Mouse (Mus musculus): Measurements from ENCODE around the gene Cd300ld. TPM values are rescaled to one million over a fixed set of nuclear protein-coding genes. Genes with fewer than 3 reads are reported as not detected.

Gene Cd300ld
- polyA plus RNA-seq, 1 experiment from 2014 or later: 0.26 TPM

DNA sequence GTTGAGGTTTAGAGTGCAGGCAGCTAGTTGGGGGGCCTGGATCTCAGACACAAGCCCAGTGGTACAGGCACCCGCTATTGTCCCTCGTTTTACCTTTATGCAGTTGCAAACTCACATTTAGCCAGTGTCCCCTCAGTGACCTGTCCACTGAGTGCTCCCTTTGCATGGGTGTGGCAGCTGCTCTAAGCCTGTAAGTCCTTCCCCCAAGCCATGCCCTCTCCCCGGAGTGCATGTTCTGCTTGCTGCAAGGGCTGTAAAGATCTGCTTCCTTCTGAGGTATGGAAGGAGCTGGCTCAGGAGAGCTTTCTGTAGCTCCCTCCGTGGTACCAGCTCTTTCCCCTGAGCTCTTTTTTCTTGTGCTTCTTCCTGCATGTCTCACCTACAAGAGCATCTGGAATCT, 56.1 kb downstream of the Cd300ld start:
- Histone ChIP-seq H3K4me3 (replicated peaks) (no peak overlapping the region), H3K4me2 (no peak overlapping the region), H3K9ac (no peak overlapping the region), H3K27ac (no peak overlapping the region), H3K36me3 (no peaks in the 10 kb centered on the region), H3K4me1 (no peaks in the 10 kb centered on the region), H3K27me3 (no peaks in the 10 kb centered on the region), H3K9me3 (replicated peaks) (no peaks in the 10 kb centered on the region)
- no peak for ATAC-seq (replicated peaks; ENCODE audit: low FRiP score)
- WGBS: 74% methylated on average over 4 of the region's 4 CpGs

Other genes starting within 250 kb of the Cd300ld start
- gene Kif19a, start 224.5 kb downstream of the Cd300ld start, polyA plus RNA-seq (2015; fragmentation: Nextera tagmentation; extraction: Ambion mirVana): 0.09 TPM in 2 replicates
- gene Btbd17, start 194.0 kb downstream of the Cd300ld start, polyA plus RNA-seq (2015; fragmentation: Nextera tagmentation; extraction: Ambion mirVana): 1.0 and 1.5 TPM in 2 replicates
- gene Gpr142, start 191.0 kb downstream of the Cd300ld start, polyA plus RNA-seq (2015; fragmentation: Nextera tagmentation; extraction: Ambion mirVana): 0.14 TPM in 1 of 2 replicates, not detected in the other
- 119 TPM in 2 replicates for gene Gprc5c, start 138.8 kb downstream of the Cd300ld start, polyA plus RNA-seq (2015; fragmentation: Nextera tagmentation; extraction: Ambion mirVana)
- 1.7 and 1.8 TPM in 2 replicates for gene Cd300a, start 99.9 kb downstream of the Cd300ld start, polyA plus RNA-seq (2015; fragmentation: Nextera tagmentation; extraction: Ambion mirVana)
- 0.25 and 0.31 TPM in 2 replicates for gene Cd300lb, start 55.5 kb downstream of the Cd300ld start, polyA plus RNA-seq (2015; fragmentation: Nextera tagmentation; extraction: Ambion mirVana)
- not detected in 2 replicates for gene Cd300c, start 20.8 kb downstream of the Cd300ld start, polyA plus RNA-seq (2015; fragmentation: Nextera tagmentation; extraction: Ambion mirVana)
- gene Cd300c2, start 12.0 kb upstream of the Cd300ld start, polyA plus RNA-seq (2015; fragmentation: Nextera tagmentation; extraction: Ambion mirVana): 2.0 and 2.7 TPM in 2 replicates
- gene Cd300ld2, start 26.3 kb upstream of the Cd300ld start, polyA plus RNA-seq (2015; fragmentation: Nextera tagmentation; extraction: Ambion mirVana): not detected in 2 replicates
- not detected in 2 replicates for gene Cd300ld4, start 37.1 kb upstream of the Cd300ld start, polyA plus RNA-seq (2015; fragmentation: Nextera tagmentation; extraction: Ambion mirVana)
- gene Cd300ld5, start 47.8 kb upstream of the Cd300ld start, polyA plus RNA-seq (2015; fragmentation: Nextera tagmentation; extraction: Ambion mirVana): not detected in 2 replicates
- gene Cd300ld3, start 58.5 kb upstream of the Cd300ld start, polyA plus RNA-seq (2015; fragmentation: Nextera tagmentation; extraction: Ambion mirVana): not detected in 2 replicates
- not detected in 2 replicates for gene Cd300e, start 72.3 kb upstream of the Cd300ld start, polyA plus RNA-seq (2015; fragmentation: Nextera tagmentation; extraction: Ambion mirVana)
- 1.7 and 2.1 TPM in 2 replicates for gene Rab37, start 101.5 kb upstream of the Cd300ld start, polyA plus RNA-seq (2015; fragmentation: Nextera tagmentation; extraction: Ambion mirVana)
- gene Cd300lf, start 144.1 kb upstream of the Cd300ld start, polyA plus RNA-seq (2015; fragmentation: Nextera tagmentation; extraction: Ambion mirVana): 0.36 and 0.49 TPM in 2 replicates
- gene Slc9a3r1, start 173.4 kb upstream of the Cd300ld start, polyA plus RNA-seq (2015; fragmentation: Nextera tagmentation; extraction: Ambion mirVana): 123 and 127 TPM in 2 replicates
- 10.6 and 11.0 TPM in 2 replicates for gene Tmem104, start 197.6 kb upstream of the Cd300ld start, polyA plus RNA-seq (2015; fragmentation: Nextera tagmentation; extraction: Ambion mirVana)
- 21.5 and 23.4 TPM in 2 replicates for gene Nat9, start 197.9 kb upstream of the Cd300ld start, polyA plus RNA-seq (2015; fragmentation: Nextera tagmentation; extraction: Ambion mirVana)